Mouse (Mus musculus) cortical plate, adult 2 months (tissue): ENCODE results near the gene Baz2b. TPM values are rescaled to one million over a fixed set of nuclear protein-coding genes. Genes with fewer than 3 reads are reported as not detected.
"Not testable (repeated sequence)": the region's sequence is repeated elsewhere in the genome, so short reads cannot be mapped to it uniquely, and the experiment has no call there.

Experiments used
- H3K27ac ChIP-seq: fragments of 200-500 bp; 2 replicates; pipeline ENCODE4 v1.5.1; 2012; ENCODE audit warnings: low read length, control low read depth, inconsistent platforms; ENCODE audit not compliant: insufficient read depth
- H3K4me1 ChIP-seq: fragments of 200-500 bp; 2 replicates; pipeline ENCODE4 v1.6.1; 2011; ENCODE audit warnings: low read length; ENCODE audit not compliant: control insufficient read depth, insufficient read depth
- H3K4me3 ChIP-seq: fragments of 200-500 bp; 2 replicates; pipeline ENCODE4 v1.5.1; 2011; ENCODE audit warnings: mild to moderate bottlenecking, low read length, control low read depth; ENCODE audit not compliant: insufficient read depth
- CTCF ChIP-seq: fragments of 200-500 bp; IDR thresholded peaks from 2 replicates; pipeline ENCODE4 v1.5.1; 2011; ENCODE audit warnings: mild to moderate bottlenecking, control low read depth, low read length; ENCODE audit not compliant: insufficient read depth; ENCODE audit errors: extremely low read depth
- POLR2A ChIP-seq: fragments of 200-500 bp; IDR thresholded peaks from 2 replicates; pipeline ENCODE4 v1.6.1; 2011; ENCODE audit warnings: mild to moderate bottlenecking, low read length, control low read depth; ENCODE audit not compliant: insufficient read depth; ENCODE audit errors: extremely low read depth
- polyA plus RNA-seq: library from polyadenylated mRNA; depleted of rRNA; stranded (reverse); fragments of >200 nt; gene quantifications from 2 replicates; pipeline ENCODE4 v1.2.3, GENCODE M21; 2012

Baz2b gene
- polyA plus RNA-seq, 1 experiment, result 26.5 TPM

DNA sequence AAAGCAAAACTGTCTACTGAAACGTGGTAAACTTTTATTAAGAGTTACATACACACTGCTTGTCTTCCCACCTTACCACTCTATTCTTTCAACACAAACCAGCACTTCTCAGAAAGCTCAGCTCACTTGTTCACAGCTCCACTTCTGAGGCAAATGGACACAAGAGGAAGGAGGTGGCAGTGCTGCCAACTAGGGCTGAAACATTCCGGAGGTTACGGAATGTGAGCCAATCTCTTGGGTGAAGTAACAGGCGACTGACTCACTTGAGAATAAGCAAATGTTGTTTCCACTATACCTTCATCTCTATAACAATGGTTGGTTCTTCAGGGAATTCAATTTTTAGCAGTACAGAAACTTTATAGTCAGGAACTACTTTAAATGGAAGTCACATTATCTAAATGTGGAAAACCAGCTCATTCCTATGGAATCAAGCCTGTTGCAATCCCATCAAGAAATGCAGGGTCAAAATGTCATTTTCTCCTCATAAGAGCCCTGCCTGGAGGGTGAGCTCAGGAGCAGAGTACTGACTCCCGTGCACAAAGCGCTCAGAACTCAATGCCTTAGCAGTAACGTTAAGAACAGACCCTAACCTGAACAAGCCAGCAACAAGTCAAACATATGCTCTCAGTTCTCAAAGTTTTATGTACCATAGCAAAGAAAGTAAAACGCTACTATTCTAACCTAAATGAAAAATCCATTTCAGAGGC lies 123.3 kb downstream of the Baz2b start:
- no peak overlapping the region for H3K4me3 ChIP-seq
- H3K27ac ChIP-seq, result no peak overlapping the region
- TF ChIP-seq POLR2A, result no peak
- no peak for TF ChIP-seq CTCF
- H3K4me1 ChIP-seq, result peaks cover 2% of the 10 kb centered on the region; the same call in 1 of the 2 replicates

DNA sequence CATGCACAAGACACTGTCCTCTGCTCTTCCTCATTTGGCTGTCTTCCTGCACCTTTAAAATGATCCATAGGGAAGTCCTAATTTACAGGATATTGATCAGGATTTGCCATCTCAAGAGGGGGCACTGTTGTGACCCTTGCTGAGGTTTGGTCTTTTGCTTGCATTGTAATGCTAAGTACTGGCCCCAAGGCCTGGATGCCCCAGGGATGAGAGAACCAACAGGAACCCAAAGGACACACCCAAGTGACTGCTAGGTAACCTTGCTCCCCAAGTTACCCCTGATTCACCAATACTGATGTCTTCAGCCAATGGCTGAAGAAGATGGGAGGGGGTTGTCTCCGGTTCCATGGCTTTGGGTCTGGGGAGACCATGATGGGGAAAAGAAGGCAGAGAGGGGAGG lies 124.8 kb downstream of the Baz2b start:
- H3K4me1 ChIP-seq, result peaks cover 2% of the 10 kb centered on the region; the same call in 1 of the 2 replicates
- H3K27ac ChIP-seq, result no peak overlapping the region
- TF ChIP-seq POLR2A (no peak), CTCF (no peak)
- no peak overlapping the region for H3K4me3 ChIP-seq

DNA sequence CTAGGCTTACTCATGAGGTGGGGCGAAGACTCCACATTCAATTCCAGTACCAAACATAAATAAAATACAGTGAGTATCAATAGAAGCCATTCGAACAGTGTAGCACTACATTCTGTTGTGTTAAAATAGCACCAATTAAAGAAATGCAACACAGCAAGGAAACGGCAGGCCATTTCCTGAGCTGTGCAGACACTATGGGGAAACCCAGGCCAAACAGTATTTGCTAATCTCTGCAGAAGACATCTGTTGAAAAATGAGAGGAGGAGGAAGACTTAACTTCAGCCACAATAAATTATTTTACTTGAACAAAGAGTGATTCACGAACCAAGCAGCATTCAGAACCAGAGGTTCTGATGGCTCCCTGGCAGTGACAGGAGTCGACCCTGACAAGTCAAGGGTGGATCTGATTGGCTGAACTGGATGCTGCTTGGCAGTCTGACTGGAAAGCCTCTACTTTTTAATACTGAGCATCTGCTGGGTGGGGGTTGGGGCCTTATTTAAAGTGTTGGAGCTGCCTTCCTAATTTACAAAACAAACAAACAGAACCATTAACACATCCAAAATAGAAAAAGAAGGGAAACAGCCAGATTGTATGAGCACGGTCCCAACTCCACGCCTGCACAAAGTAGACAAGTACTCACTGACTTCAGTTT lies 126.5 kb downstream of the Baz2b start:
- no peak overlapping the region for H3K4me3 ChIP-seq
- TF ChIP-seq CTCF, result no peak
- no peak for TF ChIP-seq POLR2A
- H3K27ac ChIP-seq, result no peak overlapping the region
- H3K4me1 ChIP-seq, result peaks cover 2% of the 10 kb centered on the region; the same call in 1 of the 2 replicates

DNA sequence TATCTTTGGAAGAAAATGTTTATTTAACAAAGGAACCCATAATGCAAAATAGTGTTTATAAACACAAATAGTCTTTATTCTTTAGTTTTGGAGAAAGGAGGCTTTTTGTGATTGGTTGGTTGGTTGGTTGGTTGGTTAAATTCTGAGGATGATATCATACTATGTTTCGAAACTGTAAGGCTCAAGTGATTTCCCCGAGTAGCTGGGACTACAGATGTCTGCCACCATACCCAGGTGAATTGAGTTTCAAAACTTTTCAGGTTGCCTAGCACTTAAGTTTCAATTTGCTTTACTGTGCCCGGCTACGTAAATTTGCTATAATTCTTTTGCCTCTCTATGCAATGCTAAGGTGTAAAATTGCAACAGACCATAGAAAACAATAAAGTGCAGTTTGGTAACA lies 127.4 kb downstream of the Baz2b start:
- Histone ChIP-seq H3K4me1 (peaks cover 2% of the 10 kb centered on the region; the same call in 1 of the 2 replicates), H3K4me3 (no peak overlapping the region), H3K27ac (no peak overlapping the region)
- TF ChIP-seq CTCF, result no peak
- no peak for TF ChIP-seq POLR2A

DNA sequence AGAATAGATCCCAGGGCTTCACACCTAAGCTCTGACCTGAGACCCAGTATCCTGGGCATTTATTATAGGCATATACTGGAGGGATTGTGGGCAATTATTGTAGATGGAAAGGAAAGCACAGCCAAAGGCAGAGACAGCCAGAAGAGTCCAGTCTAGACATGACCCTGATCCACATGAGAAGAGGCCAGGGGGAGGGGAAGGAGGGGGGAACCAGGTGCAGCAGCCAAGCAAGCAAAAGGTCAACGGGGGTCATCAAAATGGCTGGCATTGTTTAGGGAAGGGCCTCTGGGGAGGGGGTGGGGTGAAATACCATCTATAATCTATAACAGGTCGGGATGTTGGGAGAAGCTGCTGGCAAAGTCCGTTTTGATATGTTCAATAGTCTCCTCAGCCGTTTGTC lies 128.8 kb downstream of the Baz2b start:
- Histone ChIP-seq H3K4me1 (peaks cover 2% of the 10 kb centered on the region; the same call in 1 of the 2 replicates), H3K4me3 (no peak overlapping the region), H3K27ac (no peak overlapping the region)
- TF ChIP-seq CTCF (no peak), POLR2A (no peak)

DNA sequence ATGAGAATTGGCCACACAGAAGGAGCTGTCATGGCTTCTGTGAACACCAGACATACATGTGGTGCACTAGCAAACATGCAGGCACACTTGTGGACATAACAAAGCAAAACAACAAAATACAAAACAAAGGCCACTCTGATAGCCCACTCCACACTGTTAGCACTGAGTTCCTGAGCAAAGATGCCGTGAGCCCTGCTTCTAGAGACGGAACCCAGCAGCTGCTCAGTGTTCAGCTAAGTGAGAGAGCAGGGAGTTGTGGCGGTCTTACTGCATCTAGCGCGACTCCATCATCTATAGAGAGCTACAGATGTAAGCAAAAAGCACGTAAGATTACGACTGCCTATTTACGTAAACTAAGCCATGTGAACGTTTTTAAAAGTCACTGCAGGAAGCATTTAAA lies 132.0 kb downstream of the Baz2b start:
- Histone ChIP-seq H3K4me1 (no peaks in the 10 kb centered on the region), H3K4me3 (no peak overlapping the region), H3K27ac (no peak overlapping the region)
- TF ChIP-seq POLR2A, result no peak
- TF ChIP-seq CTCF, result no peak

DNA sequence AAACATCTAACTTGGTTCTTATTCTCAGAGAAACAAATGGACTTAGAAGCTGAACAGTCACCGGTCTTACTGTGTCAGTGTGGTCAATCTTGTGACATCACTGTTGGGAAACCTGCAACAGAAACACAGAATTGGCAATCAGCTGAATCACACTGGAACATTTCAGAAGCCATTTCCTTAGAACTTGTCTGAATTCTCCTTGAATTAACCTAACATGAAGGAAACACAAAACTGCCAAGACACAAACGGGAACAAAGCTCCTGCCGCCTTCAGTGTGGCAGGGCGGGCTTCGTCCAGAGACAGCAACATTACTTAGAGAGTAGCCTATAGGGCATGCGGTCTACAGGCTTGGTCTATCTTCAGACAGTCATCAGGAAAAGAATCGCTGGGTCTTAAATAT lies 132.8 kb downstream of the Baz2b start:
- no peak overlapping the region for H3K4me3 ChIP-seq
- no peaks in the 10 kb centered on the region for H3K4me1 ChIP-seq
- TF ChIP-seq CTCF (no peak), POLR2A (no peak)
- H3K27ac ChIP-seq, result no peak overlapping the region

DNA sequence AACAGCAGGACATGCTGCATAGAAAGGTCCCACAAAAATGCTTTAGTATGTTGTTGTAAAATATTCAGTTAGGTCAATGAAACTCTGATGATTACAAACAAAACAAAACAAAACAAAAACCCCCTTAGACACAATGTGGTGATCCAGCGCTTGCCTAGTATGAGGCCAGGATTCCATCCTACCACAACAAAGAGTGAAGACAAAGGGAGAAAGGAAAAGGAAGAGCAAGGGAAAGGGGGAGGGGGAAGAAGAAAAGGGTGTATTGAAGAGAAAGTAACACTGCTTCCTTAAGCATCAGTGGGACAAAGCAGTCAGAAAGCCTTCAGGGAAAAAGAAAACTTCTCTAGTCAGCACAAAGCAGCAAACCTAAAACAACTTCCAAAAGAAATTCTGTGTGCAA lies 133.6 kb downstream of the Baz2b start:
- H3K27ac ChIP-seq, result no peak overlapping the region
- H3K4me3 ChIP-seq, result no peak overlapping the region
- no peaks in the 10 kb centered on the region for H3K4me1 ChIP-seq
- TF ChIP-seq POLR2A (no peak), CTCF (no peak)

DNA sequence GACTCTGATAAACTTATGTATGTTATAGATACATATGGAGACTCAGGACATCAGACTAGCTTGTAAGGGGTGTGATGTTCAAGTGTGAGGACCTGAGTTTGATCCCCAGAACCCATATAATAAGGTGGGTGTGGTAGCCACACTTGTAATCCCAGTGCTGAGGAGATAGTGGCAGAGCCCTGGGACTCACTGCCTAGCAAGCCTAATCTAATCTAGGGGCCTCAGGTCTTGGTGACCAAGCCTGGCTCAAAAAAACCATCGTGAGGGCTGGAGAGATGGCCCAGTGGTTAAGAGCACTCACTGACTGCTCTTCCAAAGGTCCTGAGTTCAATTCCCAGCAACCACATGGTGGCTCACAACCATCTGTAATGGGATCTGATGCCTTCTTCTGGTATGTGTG lies 135.8 kb downstream of the Baz2b start:
- H3K27ac ChIP-seq, H3K4me3 ChIP-seq, H3K4me1 ChIP-seq: not testable (repeated sequence)

DNA sequence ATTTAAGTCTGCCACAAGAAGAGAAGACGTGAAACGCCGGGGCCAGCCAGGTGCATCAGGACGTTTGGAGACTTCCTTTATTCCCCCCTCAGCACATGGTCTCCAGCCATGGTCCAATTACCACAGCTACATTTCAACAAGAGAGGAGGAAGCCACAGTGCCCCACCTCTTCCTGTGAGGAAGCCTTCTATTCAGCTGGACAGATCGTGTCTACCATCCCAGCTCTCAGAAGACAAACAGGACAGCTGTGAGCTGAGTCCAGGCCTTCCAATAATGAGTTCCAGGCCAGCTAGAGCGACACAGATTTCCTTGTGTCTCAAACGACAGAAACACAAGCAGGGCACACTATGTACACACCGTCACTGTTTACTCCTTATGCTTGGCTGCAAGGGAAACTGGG lies 137.8 kb downstream of the Baz2b start:
- no peaks in the 10 kb centered on the region for H3K4me1 ChIP-seq
- no peak for TF ChIP-seq POLR2A
- TF ChIP-seq CTCF, result no peak
- H3K27ac ChIP-seq, result no peak overlapping the region
- H3K4me3 ChIP-seq, result no peak overlapping the region
